12 mouse cellular contexts compared by ENCODE assay signal in the genomic region with DNA sequence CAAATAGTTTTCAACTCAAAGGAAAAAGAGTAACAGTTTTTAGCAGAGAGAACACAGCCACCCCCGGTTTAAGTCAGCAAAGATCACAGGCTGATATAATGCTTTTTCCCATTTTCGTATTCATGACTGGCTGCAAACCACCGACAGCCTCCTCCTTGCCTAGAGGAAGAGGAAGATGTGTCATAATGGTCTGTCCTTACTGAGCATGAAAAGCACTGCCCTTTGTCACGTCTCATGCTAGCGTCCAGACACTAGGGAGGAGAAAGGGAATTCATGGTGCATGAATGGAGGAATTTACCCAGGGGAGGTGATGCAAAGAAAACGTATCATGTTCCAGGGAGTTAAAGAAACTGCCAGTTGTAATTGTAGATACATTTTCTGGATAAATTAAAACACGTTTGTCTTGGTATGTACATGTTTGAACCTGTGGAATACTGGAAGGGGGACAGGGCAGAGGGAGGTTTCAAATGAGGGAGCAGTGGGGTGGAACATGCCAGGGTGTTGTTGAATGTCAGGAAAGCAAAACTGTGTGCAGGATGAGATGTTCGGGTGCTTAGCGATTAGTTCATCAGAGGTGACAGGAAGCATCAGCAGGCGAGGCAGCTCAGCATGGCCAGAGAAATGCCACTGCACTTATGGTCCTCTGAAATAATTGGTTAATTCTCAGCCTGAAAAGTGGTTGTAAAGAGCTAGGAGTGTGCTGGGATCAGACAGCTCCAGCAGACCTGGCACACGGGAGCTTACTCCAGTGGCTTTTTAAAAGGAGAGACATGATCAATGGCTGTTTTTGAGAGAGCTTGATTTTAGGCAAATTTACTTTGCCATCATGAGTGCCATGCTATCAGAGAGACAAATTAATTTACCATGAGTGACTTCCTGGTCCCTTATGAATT.
DNase-seq lines count a peak whose midpoint lies in the region; ATAC-seq and TF ChIP-seq lines count a peak whose summit lies in the region.
"Had no signal": no experiment of that assay in that cellular context is flagged by ENCODE, and none has a peak within 500 bp of the region (broad histone marks: within the 10 kb centered on the region; RNA-seq: fewer than 3 reads in every experiment).

No protein-coding gene starts in this region.

- no peak overlapping the region for H3K4me3 ChIP-seq in heart, postnatal 0 days (ENCODE audit: low read depth, low read length)
- no peak overlapping the region for H3K4me3 ChIP-seq in embryonic facial prominence, embryonic 11.5 days (ENCODE audit: low read depth, low read length)
- no peak overlapping the region for H3K4me3 ChIP-seq in hindbrain, embryonic 11.5 days (ENCODE audit: low read depth, low read length)
- H3K4me3 ChIP-seq in midbrain, embryonic 14.5 days (replicated peaks; ENCODE audit: low read depth, low read length) = no peak overlapping the region

- no peaks in the 10 kb centered on the region for H3K9me3 ChIP-seq in heart, postnatal 0 days (replicated peaks; ENCODE audit: control insufficient read depth, low read length)
- no peaks in the 10 kb centered on the region for H3K9me3 ChIP-seq in embryonic facial prominence, embryonic 11.5 days (replicated peaks; ENCODE audit: control insufficient read depth, low read length)
- H3K9me3 ChIP-seq in hindbrain, embryonic 11.5 days (ENCODE audit: control insufficient read depth, low read length) = no peaks in the 10 kb centered on the region
- H3K9me3 ChIP-seq in midbrain, embryonic 14.5 days (ENCODE audit: control insufficient read depth, low read length) = no peaks in the 10 kb centered on the region

- 38% methylated on average over 11 of the region's 11 CpGs for WGBS in heart, postnatal 0 days
- WGBS in embryonic facial prominence, embryonic 11.5 days = 45% methylated on average over 11 of the region's 11 CpGs
- WGBS in hindbrain, embryonic 11.5 days = 41% methylated on average over 11 of the region's 11 CpGs
- WGBS in midbrain, embryonic 14.5 days = 25% methylated on average over 11 of the region's 11 CpGs

- H3K36me3 ChIP-seq in heart, postnatal 0 days (replicated peaks; ENCODE audit: control insufficient read depth, insufficient read depth, low read length) = no peaks in the 10 kb centered on the region
- no peaks in the 10 kb centered on the region for H3K36me3 ChIP-seq in embryonic facial prominence, embryonic 11.5 days (replicated peaks; ENCODE audit: control insufficient read depth, insufficient read depth, low read depth, low read length)
- H3K36me3 ChIP-seq in hindbrain, embryonic 11.5 days (ENCODE audit: control insufficient read depth, insufficient read depth, low read length) = no peaks in the 10 kb centered on the region
- no peaks in the 10 kb centered on the region for H3K36me3 ChIP-seq in midbrain, embryonic 14.5 days (ENCODE audit: control insufficient read depth, insufficient read depth, low read length)

- intact Hi-C loops in heart, postnatal 10 days (cut with DNase I) = no loop called here

- no peak overlapping the region; the same call in 1 of the 2 replicates for H3K4me2 ChIP-seq in heart, postnatal 0 days (ENCODE audit: low read depth, low read length)
- H3K4me2 ChIP-seq in embryonic facial prominence, embryonic 11.5 days (ENCODE audit: low read depth, low read length) = no peak overlapping the region; the same call in 1 of the 2 replicates
- no peak overlapping the region for H3K4me2 ChIP-seq in hindbrain, embryonic 11.5 days (replicated peaks; ENCODE audit: low read depth, low read length)
- H3K4me2 ChIP-seq in midbrain, embryonic 14.5 days (ENCODE audit: low read length) = peak overlapping the region; percentile 43; the same call in 1 of the 2 replicates

- H3K9ac ChIP-seq in heart, postnatal 0 days (replicated peaks; ENCODE audit: low read depth, low read length) = no peak overlapping the region
- no peak overlapping the region for H3K9ac ChIP-seq in embryonic facial prominence, embryonic 11.5 days (replicated peaks; ENCODE audit: low read length)
- no peak overlapping the region for H3K9ac ChIP-seq in hindbrain, embryonic 11.5 days (ENCODE audit: low read depth, low read length)
- no peak overlapping the region; the same call in 1 of the 2 replicates for H3K9ac ChIP-seq in midbrain, embryonic 14.5 days (replicated peaks; ENCODE audit: low read length)

- ATAC-seq in heart, postnatal 0 days (ENCODE audit: insufficient read depth, low read depth) = no peak
- ATAC-seq in embryonic facial prominence, embryonic 11.5 days (replicated peaks; ENCODE audit: insufficient number of reproducible peaks, low FRiP score, low TSS enrichment, low read depth) = no peak; the same call in 1 of the 2 replicates
- peak; percentile 53 for ATAC-seq in hindbrain, embryonic 11.5 days (ENCODE audit: low FRiP score)
- peak; percentile 29; the same call in 1 of the 2 replicates for ATAC-seq in midbrain, embryonic 14.5 days (ENCODE audit: low FRiP score, low TSS enrichment)

- no peak for TF ChIP-seq CTCF in heart, postnatal 0 days (IDR thresholded peaks at IDR 0.05; ENCODE audit: low read depth)

- peaks cover 3% of the 10 kb centered on the region; the same call in 1 of the 2 replicates for H3K4me1 ChIP-seq in heart, postnatal 0 days (ENCODE audit: control insufficient read depth, insufficient read depth)
- no peaks in the 10 kb centered on the region for H3K4me1 ChIP-seq in embryonic facial prominence, embryonic 11.5 days (ENCODE audit: control insufficient read depth, insufficient read depth, low read length)
- peaks cover 3% of the 10 kb centered on the region; the same call in 1 of the 2 replicates for H3K4me1 ChIP-seq in hindbrain, embryonic 11.5 days (replicated peaks; ENCODE audit: control insufficient read depth, insufficient read depth, low read length)
- peaks cover 21% of the 10 kb centered on the region for H3K4me1 ChIP-seq in midbrain, embryonic 14.5 days (ENCODE audit: control insufficient read depth, insufficient read depth, low read length)

- TF ChIP-seq EP300 in heart, postnatal 0 days (IDR thresholded peaks at IDR 0.05; ENCODE audit: low read depth) = no peak

- H3K27me3 ChIP-seq in heart, postnatal 0 days (ENCODE audit: control insufficient read depth, insufficient read depth, low read length) = no peaks in the 10 kb centered on the region
- no peaks in the 10 kb centered on the region for H3K27me3 ChIP-seq in embryonic facial prominence, embryonic 11.5 days (ENCODE audit: control insufficient read depth, insufficient read depth, low read length)
- H3K27me3 ChIP-seq in hindbrain, embryonic 11.5 days (ENCODE audit: control insufficient read depth, insufficient read depth, low read length) = no peaks in the 10 kb centered on the region
- H3K27me3 ChIP-seq in midbrain, embryonic 14.5 days (ENCODE audit: control insufficient read depth, insufficient read depth, low read length) = no peaks in the 10 kb centered on the region

- no peak for DNase-seq in heart, postnatal 0 days (ENCODE audit: low spot score)
- no peak for DNase-seq in heart, postnatal 10 days
- DNase-seq in embryonic facial prominence, embryonic 11.5 days (ENCODE audit: low spot score) = peak; percentile 11
- DNase-seq in hindbrain, embryonic 11.5 days (ENCODE audit: low spot score) = peak; percentile 14
- DNase-seq in midbrain, embryonic 14.5 days = peak; percentile 41
- no peak for DNase-seq in gastrocnemius, adult 8-10 months (ENCODE audit: low spot score in 2 of 2)
- no peak for DNase-seq in T-cell, adult 2 months (ENCODE audit: low spot score)
- no peak for DNase-seq in right cerebral cortex, adult 2 months (ENCODE audit: low spot score in 2 of 2)
- DNase-seq: adrenal gland, postnatal 14 days; cerebellum, adult 2 months; kidney, postnatal 10 days; lung, postnatal 14 days had no signal

- H3K27ac ChIP-seq in heart, postnatal 0 days (ENCODE audit: low read depth) = 0 out of 2 replicates have a peak overlapping the region, but pooled peaks have one; percentile 15
- no peak overlapping the region for H3K27ac ChIP-seq in embryonic facial prominence, embryonic 11.5 days (replicated peaks; ENCODE audit: low read depth, low read length)
- peak overlapping the region; percentile 61 for H3K27ac ChIP-seq in hindbrain, embryonic 11.5 days (ENCODE audit: low read depth, low read length)
- peak overlapping the region; percentile 77 for H3K27ac ChIP-seq in midbrain, embryonic 14.5 days (replicated peaks; ENCODE audit: low read depth, low read length)

Comparison
In these comparisons a context has a peak if more than half of its experiments do, and no peak if none do; other contexts are left out.
1. ATAC-seq: peak in hindbrain, embryonic 11.5 days (single experiment) and midbrain, embryonic 14.5 days (single experiment); none in heart, postnatal 0 days (single experiment) and embryonic facial prominence, embryonic 11.5 days (single experiment).
2. DNase-seq: peak in embryonic facial prominence, embryonic 11.5 days (single experiment), hindbrain, embryonic 11.5 days (single experiment) and midbrain, embryonic 14.5 days (single experiment); none in heart, postnatal 0 days (single experiment), heart, postnatal 10 days (0 of 2), gastrocnemius, adult 8-10 months (0 of 2), T-cell, adult 2 months (single experiment) and right cerebral cortex, adult 2 months (0 of 2).